Mouse (Mus musculus) 3134 (cell line): Measurements from ENCODE around the gene Gk5.
A peak's percentile ranks its signal among the peaks of the same experiment; 100 is the strongest.
"Not testable (repeated sequence)": the region's sequence is repeated elsewhere in the genome, so short reads cannot be mapped to it uniquely, and the experiment has no call there.

ENCODE experiments used
- DNase-seq: peaks from one replicate; pipeline ENCODE4 v3.0.0-alpha.2; 2011; ENCODE audit warnings: low spot score; ENCODE audit not compliant: insufficient read length; ENCODE audit errors: extremely low read depth

The Gk5 gene

DNA sequence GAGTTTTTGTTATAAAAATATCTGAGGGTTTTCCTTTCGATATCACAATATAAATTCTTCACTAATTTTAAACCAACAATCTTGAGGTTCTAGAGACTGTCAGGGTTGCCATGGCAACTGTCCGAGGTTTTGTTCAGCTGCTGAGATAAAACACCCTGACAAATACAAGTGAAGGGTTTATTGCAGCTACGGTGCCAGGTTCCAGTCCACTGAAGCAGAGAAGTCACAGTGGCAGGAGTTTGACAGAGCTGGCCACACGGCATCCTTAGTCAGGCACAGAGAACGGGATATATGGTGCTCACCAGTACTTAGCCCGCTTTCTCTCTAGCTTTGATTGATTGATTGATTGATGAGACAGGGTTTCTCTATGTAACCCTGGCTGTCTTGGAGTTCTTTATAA lies 23.3 kb downstream of the Gk5 start:
- no peak for DNase-seq

DNA sequence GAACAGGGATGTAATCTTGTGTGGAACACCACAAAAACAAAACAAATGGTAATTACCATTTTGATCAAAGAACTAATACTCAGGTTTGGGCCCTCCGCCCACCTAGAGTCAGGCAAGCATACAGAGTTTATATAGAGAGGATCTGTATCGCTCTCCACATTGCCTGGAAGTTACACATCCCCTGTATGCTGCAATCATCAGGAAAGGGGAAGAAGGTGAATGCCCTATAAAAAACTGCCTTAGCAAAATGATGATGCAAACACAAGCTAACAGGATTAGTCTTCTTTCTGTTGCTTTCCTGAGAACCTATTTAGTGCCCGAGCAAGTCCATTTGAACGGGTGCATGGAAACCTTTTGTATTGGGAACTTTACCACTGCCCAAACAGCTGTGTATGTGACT lies 24.5 kb downstream of the Gk5 start:
- DNase-seq: no peak

- no peak for DNase-seq
These were observed 25.7 kb downstream of the Gk5 start for GRCm38 (mm10) chr9:96144883-96145282.

GRCm38 (mm10) chr9:96152801-96153200 lies 33.6 kb downstream of the Gk5 start:
- DNase-seq: no peak

DNA sequence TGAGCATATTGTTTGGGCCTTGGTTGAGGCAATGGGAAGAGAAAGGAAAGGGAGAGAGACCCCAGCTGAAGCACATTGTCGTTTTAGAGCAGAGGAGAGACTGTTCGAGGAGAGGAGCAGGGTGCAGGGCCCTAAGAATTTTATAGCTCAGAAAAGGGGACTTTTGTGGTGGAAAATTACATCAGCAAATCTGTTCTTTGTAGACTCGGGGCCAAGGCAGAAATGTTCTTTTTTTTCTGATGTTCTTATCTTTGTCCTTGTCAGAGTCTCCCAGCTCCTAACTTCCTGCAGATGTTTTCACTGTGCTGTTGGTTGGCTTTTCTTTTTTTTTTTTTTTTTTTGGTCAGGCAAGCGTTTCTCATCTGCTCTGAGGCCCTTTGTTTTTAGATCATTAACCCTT lies 39.3 kb downstream of the Gk5 start:
- DNase-seq: no peak

- no peak for DNase-seq
These were observed 39.9 kb downstream of the Gk5 start for GRCm38 (mm10) chr9:96159047-96159446.

- DNase-seq: no peak
These were observed 41.6 kb downstream of the Gk5 start for GRCm38 (mm10) chr9:96160767-96161166.

DNA sequence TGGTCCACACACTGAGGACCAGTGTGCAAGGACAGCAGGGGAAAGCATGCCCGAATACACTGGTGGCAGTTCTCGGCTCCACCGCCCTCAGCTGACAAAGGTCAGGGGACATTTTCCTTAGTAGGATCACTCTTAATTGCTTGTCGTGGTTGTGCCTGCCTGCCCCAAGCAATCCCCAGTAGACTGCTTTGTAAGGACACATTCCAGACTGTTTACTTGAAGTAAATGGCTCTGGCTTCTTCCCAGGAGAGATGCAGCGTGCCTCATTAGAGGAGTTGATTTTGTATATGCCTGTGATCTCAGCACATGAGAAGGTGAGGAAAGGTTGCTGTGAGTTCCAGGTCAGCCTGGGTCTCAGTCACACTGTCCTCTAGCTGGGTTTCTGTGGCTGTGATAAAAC lies 43.3 kb downstream of the Gk5 start:
- DNase-seq: no peak

DNA sequence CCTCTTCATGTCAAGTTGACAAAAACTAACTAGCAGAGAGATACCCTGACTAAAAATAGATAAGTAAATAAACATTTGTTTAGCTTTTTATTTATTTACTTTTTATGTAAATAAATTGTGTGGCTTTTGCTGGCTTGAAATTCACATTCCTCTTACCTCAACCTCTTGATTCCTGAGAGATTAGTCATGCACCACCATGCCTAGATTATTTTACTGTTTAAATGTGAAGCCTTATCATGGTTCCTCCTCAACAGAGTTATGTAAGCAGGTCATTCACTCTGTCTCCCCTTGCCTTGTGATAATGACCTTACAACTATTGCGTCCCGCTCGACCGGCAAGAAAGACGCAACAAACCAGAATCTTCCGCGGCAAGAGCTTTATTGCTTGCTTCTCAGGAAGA lies 44.3 kb downstream of the Gk5 start:
- DNase-seq: peak; percentile 38

GRCm38 (mm10) chr9:96163983-96164382 lies 44.8 kb downstream of the Gk5 start:
- DNase-seq: not testable (repeated sequence)

GRCm38 (mm10) chr9:96167168-96167585 lies 48.0 kb downstream of the Gk5 start:
- DNase-seq: no peak

GRCm38 (mm10) chr9:96170600-96170999 lies 51.4 kb downstream of the Gk5 start:
- DNase-seq: no peak

GRCm38 (mm10) chr9:96184909-96185308 lies 65.7 kb downstream of the Gk5 start:
- no peak for DNase-seq

DNA sequence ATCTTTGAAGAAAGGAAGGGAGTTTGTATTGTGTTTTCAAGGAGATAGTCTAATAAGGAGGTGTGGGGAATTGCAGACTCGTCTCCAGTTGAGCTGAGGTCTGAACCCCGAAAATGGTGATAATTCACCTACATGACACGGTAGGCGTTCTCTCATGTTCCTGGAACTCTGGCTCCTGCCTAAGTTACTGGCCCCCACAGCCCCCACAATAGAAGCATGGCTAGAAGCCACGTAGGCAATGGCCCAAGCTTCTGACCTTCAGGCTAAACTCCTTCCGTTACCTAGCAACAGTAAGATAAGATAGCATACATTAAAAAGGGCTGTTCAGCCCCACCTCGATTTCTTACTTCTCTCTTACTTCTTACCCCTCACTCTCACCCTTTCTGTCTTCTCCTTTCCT lies 67.5 kb downstream of the Gk5 start:
- DNase-seq: no peak

GRCm38 (mm10) chr9:96195885-96196622 lies 76.9 kb downstream of the Gk5 start, which contains the start of gene Tfdp2:
TSS of gene Tfdp2 (plus strand) at chr9:96196275.
- peak; percentile 90 for DNase-seq

GRCm38 (mm10) chr9:96196636-96197181 lies 77.5 kb downstream of the Gk5 start:
- peak; percentile 71 for DNase-seq

GRCm38 (mm10) chr9:96197806-96198205 lies 78.6 kb downstream of the Gk5 start:
- DNase-seq: no peak

DNA sequence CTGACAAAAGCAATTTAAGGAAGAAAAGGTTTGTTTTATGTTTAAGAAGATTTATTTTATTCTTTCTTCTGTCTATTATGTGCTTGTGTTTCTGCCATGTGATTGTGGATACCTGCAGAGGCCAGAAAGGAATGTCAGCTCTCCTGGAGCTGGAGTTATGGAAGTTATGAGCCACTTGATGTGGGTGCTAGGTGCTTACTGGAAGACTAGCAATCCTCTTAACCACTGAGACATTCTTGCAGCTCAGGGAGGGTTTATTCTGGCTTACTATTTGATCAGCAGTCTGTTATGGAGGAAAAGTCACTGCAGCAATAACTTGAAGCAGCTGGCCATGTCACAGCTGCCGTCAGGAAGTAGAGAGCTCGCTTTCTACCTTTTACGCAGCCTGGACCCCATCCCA lies 84.5 kb downstream of the Gk5 start:
- no peak for DNase-seq

- no peak for DNase-seq
These were observed 88.3 kb downstream of the Gk5 start for GRCm38 (mm10) chr9:96207428-96207827.

- no peak for DNase-seq
These were observed 94.0 kb downstream of the Gk5 start for GRCm38 (mm10) chr9:96213036-96213645.

DNA sequence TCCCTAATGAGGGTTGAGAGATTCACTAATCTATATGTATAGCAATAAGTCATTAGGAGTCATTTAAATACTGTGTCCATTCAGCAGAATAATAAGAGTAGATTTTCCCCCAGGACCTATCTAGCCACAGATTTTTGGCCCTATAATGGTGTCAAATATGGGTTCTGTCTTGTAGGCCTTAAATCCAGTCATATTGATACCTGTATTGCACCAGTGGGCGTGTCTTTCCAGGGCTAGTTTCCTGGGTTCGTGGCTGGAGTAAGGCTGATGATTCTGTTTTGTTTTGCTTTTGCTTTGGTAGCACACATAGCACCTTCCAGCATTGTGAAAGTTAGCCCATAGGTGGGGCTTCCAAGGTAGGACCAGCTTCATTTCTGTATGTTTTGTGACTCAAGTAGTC lies 95.0 kb downstream of the Gk5 start:
- DNase-seq: no peak

DNA sequence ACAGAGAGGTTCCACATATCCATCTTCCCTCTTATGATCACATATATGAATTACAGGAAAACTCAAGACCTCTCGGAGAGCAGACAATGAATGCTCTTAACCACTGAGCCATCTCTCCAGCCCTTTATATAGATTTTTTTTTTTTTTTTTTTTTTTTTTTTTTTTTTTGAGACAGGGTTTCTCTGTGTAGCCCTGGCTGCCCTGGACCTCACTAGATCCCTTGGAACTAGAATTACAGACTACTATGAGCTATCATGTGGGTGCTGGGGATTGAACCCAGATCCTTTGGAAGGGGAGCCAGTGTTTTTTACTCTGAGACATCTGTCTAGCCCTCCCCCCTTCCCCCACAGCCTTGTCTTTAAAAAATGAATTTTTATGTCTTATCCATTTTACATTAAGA lies 98.1 kb downstream of the Gk5 start:
- no peak for DNase-seq
